Mouse (Mus musculus) embryonic facial prominence, embryonic 15.5 days (tissue): ENCODE results near the gene Mrpl22. TPM values are rescaled to one million over a fixed set of nuclear protein-coding genes. Genes with fewer than 3 reads are reported as not detected.
A peak's percentile ranks its signal among the peaks of the same experiment; 100 is the strongest.

Experiments used
- ATAC-seq: fragments of 200-750 bp; cut with Nextera tagmentation; 2 replicates; pipeline ENCODE4 v1.8.0; 2017; ENCODE audit warnings: low read depth, moderate TSS enrichment; ENCODE audit not compliant: insufficient number of reproducible peaks, low FRiP score, low TSS enrichment
- H3K27ac ChIP-seq: fragments of 300-500 bp; sonication (generic); replicated peaks from 2 replicates; pipeline ENCODE4 v1.5.1; 2015; ENCODE audit warnings: mild to moderate bottlenecking, inconsistent platforms
- H3K27me3 ChIP-seq: fragments of 300-500 bp; sonication (generic); 2 replicates; pipeline ENCODE4 v1.6.1; 2015; ENCODE audit warnings: inconsistent platforms
- H3K36me3 ChIP-seq: fragments of 300-500 bp; sonication (generic); 2 replicates; pipeline ENCODE4 v1.6.1; 2015; ENCODE audit warnings: mild to moderate bottlenecking, inconsistent platforms
- H3K4me1 ChIP-seq: fragments of 300-500 bp; sonication (generic); 2 replicates; pipeline ENCODE4 v1.6.1; 2015; ENCODE audit warnings: inconsistent platforms
- H3K4me2 ChIP-seq: fragments of 300-500 bp; sonication (generic); replicated peaks from 2 replicates; pipeline ENCODE4 v1.6.1; 2015; ENCODE audit warnings: mild to moderate bottlenecking, inconsistent platforms
- H3K4me3 ChIP-seq: fragments of 300-500 bp; sonication (generic); replicated peaks from 2 replicates; pipeline ENCODE4 v1.5.1; 2015; ENCODE audit warnings: mild to moderate bottlenecking, inconsistent platforms
- H3K9ac ChIP-seq: fragments of 300-500 bp; sonication (generic); 2 replicates; pipeline ENCODE4 v1.6.1; 2015; ENCODE audit warnings: inconsistent platforms
- H3K9me3 ChIP-seq: fragments of 300-500 bp; sonication (generic); replicated peaks from 2 replicates; pipeline ENCODE4 v1.6.1; 2016; ENCODE audit warnings: inconsistent platforms
- WGBS: fragments of 180-500 bp; shearing (Covaris S2); methylation state at CpG from one replicate; pipeline ENCODE4 v1.1.7; 2015; 5-methylcytosine and 5-hydroxymethylcytosine counted together
- polyA plus RNA-seq: library from polyadenylated mRNA; unstranded; fragments of >200 nt; fragmentation: Nextera tagmentation; extraction: Ambion mirVana; gene quantifications from 2 replicates; pipeline ENCODE4 v1.2.1, GENCODE M21; 2015

Gene Mrpl22
- polyA plus RNA-seq, result 107 and 115 TPM in 2 replicates

DNA sequence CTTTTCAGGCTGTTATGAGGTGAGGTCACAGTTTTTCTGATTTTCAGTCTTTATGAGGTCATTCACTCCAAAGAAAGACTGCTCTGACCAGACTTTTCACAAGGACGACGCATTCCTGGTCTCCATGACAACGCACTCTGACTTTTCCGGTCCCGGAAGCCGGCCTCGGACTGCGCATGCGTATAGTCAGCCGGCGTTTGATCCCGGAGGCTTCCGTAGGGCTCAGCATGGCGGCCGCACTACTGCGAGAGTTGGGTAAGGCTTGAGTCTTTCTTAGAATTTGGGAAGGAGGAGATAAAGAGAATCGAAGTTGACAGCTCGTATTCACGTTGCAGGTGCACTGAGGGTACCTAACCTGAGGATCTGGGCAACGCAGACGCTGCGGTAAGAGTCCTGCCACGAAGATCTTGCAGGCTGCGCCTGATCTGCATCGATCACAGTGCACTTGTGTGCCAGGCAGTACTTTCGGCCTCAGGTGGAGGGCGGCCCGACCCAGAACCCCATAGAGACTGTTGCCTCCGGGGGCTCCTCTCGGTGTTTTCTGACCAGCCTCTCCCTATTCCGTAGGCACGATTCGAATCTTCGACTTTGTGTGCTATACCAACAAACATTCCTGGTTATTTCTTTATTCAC, at the start of gene Mrpl22:
Gene Mrpl22, plus strand, starts transcription at position 203 of the 633 bp plus-strand sequence.
- Histone ChIP-seq H3K36me3 (peaks cover 29% of the 10 kb centered on the region), H3K27ac (peak within 1 kb of the TSS; percentile 68; the same call in 1 of the 2 replicates), H3K9ac (peak within 1 kb of the TSS; percentile 86), H3K27me3 (no peaks in the 10 kb centered on the region), H3K4me3 (peak within 1 kb of the TSS; percentile 75), H3K4me1 (peaks cover 19% of the 10 kb centered on the region), H3K9me3 (no peaks in the 10 kb centered on the region), H3K4me2 (peak within 1 kb of the TSS; percentile 64)
- under 1% methylated on average over 34 of the region's 34 CpGs for WGBS
- ATAC-seq, result peak; percentile 76; the same call in 1 of the 2 replicates

DNA sequence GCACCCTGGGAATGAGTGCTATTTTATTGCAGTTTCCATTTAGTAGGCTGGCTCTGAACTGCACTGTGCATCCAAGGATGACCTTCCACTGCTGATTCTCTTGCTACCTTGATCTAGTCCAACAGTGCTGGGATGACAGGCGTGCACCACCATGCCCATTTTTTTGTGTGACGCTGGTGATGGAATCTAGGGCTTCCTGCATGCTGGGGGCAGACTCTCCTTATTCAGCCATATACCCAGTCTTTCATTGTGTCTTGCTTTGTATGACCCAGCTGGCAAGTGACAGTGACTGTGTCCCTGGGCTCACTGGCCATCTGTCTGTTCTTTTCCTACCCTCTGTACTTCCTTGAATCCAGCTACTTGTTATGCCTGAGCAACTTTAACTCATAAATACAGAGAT, 47.8 kb upstream of the Mrpl22 start:
- Histone ChIP-seq H3K4me3 (no peak overlapping the region), H3K27me3 (no peaks in the 10 kb centered on the region), H3K9me3 (no peaks in the 10 kb centered on the region), H3K36me3 (peaks cover 95% of the 10 kb centered on the region), H3K4me2 (no peak overlapping the region), H3K9ac (no peak overlapping the region), H3K4me1 (no peaks in the 10 kb centered on the region), H3K27ac (no peak overlapping the region)
- 86% methylated on average over 2 of the region's 2 CpGs for WGBS
- ATAC-seq, result no peak

DNA sequence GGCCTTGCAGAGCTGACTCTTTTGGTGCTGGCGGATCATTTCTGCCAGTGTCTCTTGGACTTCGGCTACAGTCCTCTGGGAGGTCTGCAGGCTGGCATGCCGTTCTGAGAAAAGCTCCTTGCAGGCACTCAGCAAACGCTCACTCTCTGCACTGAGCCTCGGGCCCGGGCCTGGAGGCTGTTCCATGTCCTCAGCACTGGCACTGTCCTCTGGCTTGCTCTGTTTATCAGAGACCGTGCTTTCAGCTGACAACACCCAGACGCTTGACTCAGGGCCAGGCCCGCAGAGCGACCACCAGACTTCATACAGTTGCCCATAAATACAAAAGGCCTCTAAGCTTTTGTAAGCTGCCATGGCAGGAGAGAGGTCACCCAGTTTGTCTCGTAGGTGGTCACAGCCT, 46.4 kb upstream of the Mrpl22 start:
- Histone ChIP-seq H3K9me3 (no peaks in the 10 kb centered on the region), H3K27me3 (no peaks in the 10 kb centered on the region), H3K4me3 (no peak overlapping the region), H3K4me1 (no peaks in the 10 kb centered on the region), H3K9ac (no peak overlapping the region), H3K27ac (no peak overlapping the region), H3K36me3 (peaks cover 96% of the 10 kb centered on the region), H3K4me2 (no peak overlapping the region)
- no peak for ATAC-seq
- 87% methylated on average over 11 of the region's 11 CpGs for WGBS

DNA sequence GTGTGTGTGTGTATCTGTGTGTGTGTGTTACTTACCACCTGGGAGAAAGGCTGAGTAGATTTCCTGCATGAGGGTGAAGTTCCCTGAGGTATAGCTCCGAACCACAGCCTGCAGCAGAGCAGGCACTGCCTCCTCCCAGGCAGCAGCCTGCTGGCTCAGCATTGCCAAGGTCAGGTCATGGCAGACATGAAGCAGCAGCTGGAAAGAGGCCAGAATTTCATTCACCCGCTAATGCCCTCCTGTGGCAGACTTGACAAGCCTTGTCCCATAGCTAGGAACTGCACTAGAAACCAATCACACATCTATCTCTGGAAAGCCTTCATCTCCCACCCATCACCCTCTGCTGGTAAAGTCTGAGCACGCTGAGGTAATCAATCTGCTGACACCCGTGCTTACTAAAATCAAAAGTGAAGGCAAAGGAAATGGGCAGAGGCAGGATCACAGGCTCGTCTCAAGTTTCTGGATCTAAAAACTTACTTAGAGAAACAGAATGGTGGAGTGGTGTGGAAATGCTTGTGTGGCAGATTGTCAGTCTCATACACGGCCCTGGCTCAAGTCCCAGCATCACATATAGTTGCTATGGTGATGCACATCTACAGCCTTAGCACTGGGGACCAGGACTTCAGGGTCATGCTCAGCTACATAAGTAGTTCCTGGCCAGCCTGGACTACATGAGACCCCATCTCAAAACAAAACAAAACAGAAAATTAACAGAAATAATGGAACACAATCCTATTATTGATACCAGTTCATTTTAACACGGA, 44.9 kb upstream of the Mrpl22 start:
- Histone ChIP-seq H3K9ac (no peak overlapping the region), H3K36me3 (peaks cover 96% of the 10 kb centered on the region), H3K4me3 (no peak overlapping the region), H3K4me1 (no peaks in the 10 kb centered on the region), H3K27me3 (no peaks in the 10 kb centered on the region), H3K9me3 (no peaks in the 10 kb centered on the region), H3K27ac (no peak overlapping the region), H3K4me2 (no peak overlapping the region)
- WGBS, result 68% methylated on average over 7 of the region's 7 CpGs
- no peak for ATAC-seq

DNA sequence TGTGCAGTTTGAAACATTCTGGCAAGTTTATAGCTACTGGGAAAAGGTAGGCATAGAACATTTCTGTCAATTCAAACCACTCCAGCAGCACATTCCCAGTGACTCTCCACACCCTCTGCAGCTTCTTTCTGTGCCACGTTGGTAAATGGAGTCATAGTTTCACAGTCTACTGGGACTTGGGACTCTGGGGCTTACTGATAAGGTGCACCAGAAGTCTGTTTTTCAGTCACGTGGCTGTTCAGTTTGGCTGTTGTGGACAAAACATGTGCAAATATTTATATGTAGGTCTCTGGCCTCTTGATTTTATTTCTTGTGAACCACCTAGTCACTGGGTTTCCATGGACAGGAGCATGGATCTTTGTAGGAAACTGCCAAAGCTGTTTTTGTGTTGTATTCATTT, 43.9 kb upstream of the Mrpl22 start:
- ATAC-seq, result no peak
- Histone ChIP-seq H3K27me3 (no peaks in the 10 kb centered on the region), H3K4me2 (no peak overlapping the region), H3K27ac (no peak overlapping the region), H3K4me1 (no peaks in the 10 kb centered on the region), H3K9ac (no peak overlapping the region), H3K36me3 (peaks cover 99% of the 10 kb centered on the region), H3K9me3 (no peaks in the 10 kb centered on the region), H3K4me3 (no peak overlapping the region)
- 85% methylated on average over 2 of the region's 2 CpGs for WGBS

DNA sequence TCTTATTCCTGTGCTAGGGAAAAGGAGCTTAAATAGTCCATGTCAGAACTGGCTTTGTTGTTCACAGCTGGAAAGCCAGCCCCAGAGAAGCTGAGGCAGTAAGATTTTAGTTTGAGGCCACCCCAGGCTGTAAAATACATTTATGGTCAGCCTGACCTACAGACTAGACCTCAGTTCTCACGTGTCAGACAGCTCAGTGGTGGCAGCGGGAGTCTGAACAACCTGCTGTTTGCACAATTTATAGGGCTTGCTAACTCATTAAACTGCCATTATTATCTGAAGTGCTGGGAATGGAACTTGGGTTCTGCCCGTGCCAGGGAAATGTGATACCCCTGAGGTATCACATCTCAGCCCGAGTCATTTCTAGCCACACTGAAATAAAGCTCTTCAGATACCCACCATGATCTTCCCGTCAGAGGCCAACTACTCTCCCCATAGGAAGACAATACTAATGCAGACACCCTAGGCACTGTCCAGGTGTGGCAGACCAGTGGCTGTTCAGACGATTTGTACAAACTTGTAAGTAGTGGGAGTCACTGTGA, 42.1 kb upstream of the Mrpl22 start:
- no peak overlapping the region for H3K27ac ChIP-seq
- H3K4me3 ChIP-seq, result no peak overlapping the region
- no peak overlapping the region for H3K4me2 ChIP-seq
- ATAC-seq, result no peak
- no peaks in the 10 kb centered on the region for H3K27me3 ChIP-seq
- H3K4me1 ChIP-seq, result no peaks in the 10 kb centered on the region
- peaks cover 93% of the 10 kb centered on the region for H3K36me3 ChIP-seq
- H3K9ac ChIP-seq, result no peak overlapping the region
- no peaks in the 10 kb centered on the region for H3K9me3 ChIP-seq
- 74% methylated on average over 6 of the region's 6 CpGs for WGBS

DNA sequence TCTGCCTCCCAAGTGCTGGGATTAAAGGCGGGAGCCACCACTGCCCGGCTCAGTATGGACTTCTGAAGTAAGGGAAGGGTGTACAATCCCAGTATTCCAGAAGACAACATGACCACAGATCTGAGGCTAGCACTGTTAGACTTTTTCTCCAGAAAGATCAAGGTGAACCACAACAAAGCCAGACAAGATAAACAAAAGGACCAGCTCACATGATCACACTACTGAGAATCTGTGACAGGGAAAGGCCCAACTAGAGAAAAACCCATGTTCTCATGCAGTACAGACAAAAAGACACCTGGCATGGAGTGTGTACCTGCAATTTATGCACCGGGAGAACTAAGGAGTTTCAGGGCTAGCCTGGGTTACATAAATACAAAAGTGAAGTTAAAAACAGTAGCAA, 39.4 kb upstream of the Mrpl22 start:
- H3K9ac ChIP-seq, result no peak overlapping the region
- no peak overlapping the region for H3K27ac ChIP-seq
- no peak overlapping the region for H3K4me2 ChIP-seq
- peaks cover 93% of the 10 kb centered on the region for H3K36me3 ChIP-seq
- WGBS, result 84% methylated on average over 3 of the region's 3 CpGs
- H3K9me3 ChIP-seq, result no peaks in the 10 kb centered on the region
- no peaks in the 10 kb centered on the region for H3K4me1 ChIP-seq
- no peak overlapping the region for H3K4me3 ChIP-seq
- ATAC-seq, result no peak
- H3K27me3 ChIP-seq, result no peaks in the 10 kb centered on the region

DNA sequence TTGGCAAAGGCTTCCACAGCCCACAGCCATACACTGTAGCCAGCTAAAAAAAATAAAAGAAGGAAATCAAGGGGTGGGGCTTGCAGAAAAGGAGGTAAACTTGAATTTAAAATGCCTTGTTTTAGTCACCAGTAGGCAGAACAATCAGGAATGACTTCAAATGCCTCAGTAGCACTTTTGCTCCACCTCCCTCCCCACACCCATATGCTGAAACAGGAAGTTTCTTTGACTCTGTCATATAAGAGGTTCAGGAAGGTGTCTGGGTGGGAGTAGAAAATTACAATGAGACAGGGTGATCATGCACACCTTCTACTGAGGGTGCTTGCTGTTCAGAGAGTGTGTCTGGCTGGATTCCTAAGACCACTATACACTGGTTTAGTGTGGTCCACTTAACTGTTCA, 36.6 kb upstream of the Mrpl22 start:
- peaks cover 93% of the 10 kb centered on the region for H3K36me3 ChIP-seq
- H3K27me3 ChIP-seq, result no peaks in the 10 kb centered on the region
- no peak overlapping the region for H3K4me3 ChIP-seq
- H3K9me3 ChIP-seq, result no peaks in the 10 kb centered on the region
- H3K4me2 ChIP-seq, result no peak overlapping the region
- no peaks in the 10 kb centered on the region for H3K4me1 ChIP-seq
- ATAC-seq, result no peak
- H3K27ac ChIP-seq, result no peak overlapping the region
- H3K9ac ChIP-seq, result no peak overlapping the region

DNA sequence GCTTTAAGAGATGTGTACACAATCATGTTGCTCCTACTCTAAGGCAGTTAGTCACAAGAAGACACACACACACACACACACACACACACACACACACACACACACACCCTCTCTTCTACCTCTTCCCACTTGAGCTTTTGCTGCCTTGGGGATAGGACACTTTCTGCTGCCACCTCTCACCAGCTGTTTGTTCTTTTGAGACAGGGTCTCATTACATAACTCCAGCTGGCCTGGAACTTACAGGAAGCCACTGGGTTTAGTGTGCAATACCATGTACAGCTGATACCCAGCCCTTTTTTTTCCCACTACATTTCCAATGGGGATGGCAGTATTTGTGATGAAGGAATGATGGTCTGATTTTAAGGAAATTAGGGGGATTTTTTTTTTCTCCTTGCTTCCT, 36.2 kb upstream of the Mrpl22 start:
- no peak overlapping the region for H3K4me3 ChIP-seq
- no peaks in the 10 kb centered on the region for H3K4me1 ChIP-seq
- H3K36me3 ChIP-seq, result peaks cover 90% of the 10 kb centered on the region
- H3K4me2 ChIP-seq, result no peak overlapping the region
- H3K9ac ChIP-seq, result no peak overlapping the region
- ATAC-seq, result no peak
- H3K27me3 ChIP-seq, result no peaks in the 10 kb centered on the region
- H3K9me3 ChIP-seq, result no peaks in the 10 kb centered on the region
- H3K27ac ChIP-seq, result no peak overlapping the region

DNA sequence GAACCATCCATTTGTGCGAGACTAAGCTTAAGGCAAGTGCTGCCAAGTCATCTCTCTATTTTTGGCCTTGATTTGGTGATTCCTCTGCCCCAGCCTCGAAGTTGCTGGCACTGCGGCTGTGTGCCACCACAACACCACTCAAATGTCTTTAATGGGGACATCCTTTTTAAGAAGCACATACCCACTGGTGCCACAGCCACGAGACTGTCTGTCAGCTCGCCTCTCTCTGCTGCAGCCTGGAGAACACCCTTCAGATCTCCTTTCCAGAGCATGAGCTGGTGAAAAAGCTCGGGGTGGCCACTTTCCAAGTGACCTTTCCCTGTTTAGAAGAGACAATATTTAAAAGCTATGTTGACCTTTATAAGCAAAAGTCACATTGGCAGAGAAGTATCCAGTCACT, 34.8 kb upstream of the Mrpl22 start:
- Histone ChIP-seq H3K27ac (no peak overlapping the region), H3K4me3 (no peak overlapping the region), H3K36me3 (peaks cover 86% of the 10 kb centered on the region), H3K4me1 (no peaks in the 10 kb centered on the region), H3K4me2 (no peak overlapping the region), H3K9ac (no peak overlapping the region), H3K9me3 (no peaks in the 10 kb centered on the region), H3K27me3 (no peaks in the 10 kb centered on the region)
- 90% methylated on average over 6 of the region's 6 CpGs for WGBS
- no peak for ATAC-seq

DNA sequence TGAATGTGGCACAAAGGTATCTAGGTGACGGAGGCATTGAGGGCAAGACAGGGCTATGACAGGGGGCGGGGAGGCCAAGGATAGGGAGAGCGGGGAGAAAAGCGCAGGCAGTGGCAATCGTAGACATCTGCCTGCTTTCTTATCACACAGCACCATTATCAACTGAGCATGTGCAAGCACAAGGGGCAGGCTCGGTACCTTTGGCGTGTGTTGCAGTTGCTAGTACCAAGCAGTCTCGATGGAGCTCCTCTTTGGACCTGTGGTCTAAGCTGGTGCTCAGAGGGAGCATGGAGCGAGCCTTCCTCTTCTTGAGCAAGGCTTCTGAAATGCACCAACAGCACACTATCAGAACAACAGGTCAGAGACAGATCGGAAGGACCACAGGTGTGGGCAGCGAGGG, 32.6 kb upstream of the Mrpl22 start:
- ATAC-seq, result no peak
- Histone ChIP-seq H3K27ac (no peak overlapping the region), H3K4me3 (no peak overlapping the region), H3K9me3 (no peaks in the 10 kb centered on the region), H3K27me3 (no peaks in the 10 kb centered on the region), H3K4me1 (no peaks in the 10 kb centered on the region), H3K4me2 (no peak overlapping the region), H3K9ac (no peak overlapping the region), H3K36me3 (peaks cover 88% of the 10 kb centered on the region)
- 91% methylated on average over 11 of the region's 11 CpGs for WGBS
